Mouse (Mus musculus) gastrocnemius, postnatal 10 days (tissue): ENCODE measurements around the gene Psg19. TPM values are rescaled to one million over a fixed set of nuclear protein-coding genes. Genes with fewer than 3 reads are reported as not detected.

Experiments
- DNase-seq: peaks from one replicate; pipeline ENCODE4 v3.0.0; 2021; ENCODE audit warnings: mixed read lengths
- total RNA-seq, 2 experiments: library from RNA; stranded (reverse); gene quantifications; 2 replicates each; pipeline ENCODE4 v1.2.3; 2021

Gene Psg19
- total RNA-seq, 2 experiments from 2014 or later: not detected

DNA sequence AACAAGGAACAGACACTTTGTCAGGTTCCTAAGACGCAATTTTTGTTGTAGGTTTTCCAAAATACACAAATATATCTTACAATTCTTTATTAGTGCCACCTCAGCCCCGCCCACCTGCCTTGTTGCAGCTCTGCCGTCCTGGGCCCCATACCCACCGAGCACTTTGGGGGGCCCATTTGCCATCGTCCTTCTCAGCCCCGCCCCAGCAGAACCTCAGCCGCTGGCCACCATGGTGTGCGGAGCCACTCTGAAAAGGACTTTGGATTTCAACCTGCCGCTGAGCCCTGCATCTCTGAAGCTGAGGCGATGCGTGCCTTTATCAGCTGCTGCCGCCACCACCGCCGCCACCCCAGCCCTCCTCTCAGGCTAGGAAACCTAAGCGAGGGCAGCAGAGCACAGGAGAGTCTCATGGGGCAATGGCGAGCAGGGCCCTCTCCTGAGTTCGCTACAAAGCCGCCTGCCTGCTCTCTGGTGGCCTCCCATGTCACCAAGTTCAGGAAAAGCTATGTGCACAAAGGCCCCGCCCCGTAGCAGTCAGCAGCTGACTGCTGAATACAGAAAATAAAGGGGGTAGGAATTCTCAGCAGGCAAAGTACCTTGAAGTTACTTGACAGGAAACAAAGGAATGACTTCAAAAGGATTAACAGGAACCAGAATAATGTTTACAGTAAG, 52.0 kb downstream of the Psg19 start:
- no peak for DNase-seq

Other genes starting within 250 kb of the Psg19 start
- gene Psg27, start 231.2 kb downstream of the Psg19 start, total RNA-seq: not detected
- not detected for gene Psg23, start 182.0 kb downstream of the Psg19 start, total RNA-seq
- gene Psg21, start 141.8 kb downstream of the Psg19 start, total RNA-seq: not detected
- not detected for gene Psg20, start 112.3 kb downstream of the Psg19 start, total RNA-seq
- not detected for gene Psg22, start 80.4 kb downstream of the Psg19 start, total RNA-seq
- not detected for gene Psg17, start 23.1 kb upstream of the Psg19 start, total RNA-seq
- 1 to 10 TPM; 3.1 to 3.6 TPM for gene Mill2, start 41.4 kb upstream of the Psg19 start, total RNA-seq
- 1 to 10 TPM in 1 of 2 experiments, under 1 TPM in 1; 0.73 to 3.7 TPM for gene Pglyrp1, start 72.8 kb upstream of the Psg19 start, total RNA-seq
- 1 to 10 TPM; 5.9 to 9.4 TPM for gene Ccdc61, start 111.9 kb upstream of the Psg19 start, total RNA-seq
- gene Nova2, start 127.4 kb upstream of the Psg19 start, total RNA-seq: 1 to 10 TPM; 2.9 to 4.1 TPM
- not detected for gene Nanos2, start 188.9 kb upstream of the Psg19 start, total RNA-seq
- 1 to 10 TPM; 2.0 to 3.5 TPM for gene Mypop, start 192.7 kb upstream of the Psg19 start, total RNA-seq
- gene Irf2bp1, start 205.5 kb upstream of the Psg19 start, total RNA-seq: 10 to 100 TPM; 20.4 to 24.0 TPM
- gene Foxa3, start 225.0 kb upstream of the Psg19 start, total RNA-seq: under 1 TPM in 1 of 2 experiments, not detected in 1; 0.16 TPM
- gene Sympk, start 225.9 kb upstream of the Psg19 start, total RNA-seq: 10 to 100 TPM; 39.9 to 45.0 TPM